In genomic region chr5:3371212-3371611, GRCm38 (mm10) we compare ENCODE assay signal across 14 mouse cellular contexts.
"Had no signal": no experiment of that assay in that cellular context is flagged by ENCODE, and none has a peak within 500 bp of the region (broad histone marks: within the 10 kb centered on the region; RNA-seq: fewer than 3 reads in every experiment).

No protein-coding gene starts in this region.

- DNase-seq: kidney, adult 2 months; kidney, postnatal 25 days; layer of hippocampus, postnatal 36 days; liver, embryonic 13.5 days; lung, adult 2 months; lung, postnatal 14 days; lung, postnatal 4 days; midbrain, embryonic 14.5 days; right cerebral cortex, adult 18-20 months; right cerebral cortex, postnatal 14 days; right cerebral cortex, postnatal 4 days; thymus, adult 2 months; thymus, postnatal 14 days; thymus, postnatal 4 days had no signal
